Mouse (Mus musculus) midbrain, postnatal 0 days (tissue): Measurements from ENCODE around the gene Casc1. TPM values are rescaled to one million over a fixed set of nuclear protein-coding genes. Genes with fewer than 3 reads are reported as not detected.

Experiments
- ATAC-seq: fragments of 200-750 bp; cut with Nextera tagmentation; 2 replicates; pipeline ENCODE4 v1.8.0; 2017; ENCODE audit warnings: moderate number of reproducible peaks, mild to moderate bottlenecking, moderate TSS enrichment, moderate library complexity; ENCODE audit not compliant: low FRiP score
- DNase-seq: peaks from one replicate; pipeline ENCODE4 v3.0.0-alpha.2; 2015; ENCODE audit warnings: low spot score
- H3K27ac ChIP-seq: fragments of 300-500 bp; sonication (generic); 2 replicates; pipeline ENCODE4 v1.5.1; 2014; ENCODE audit warnings: low read depth, mild to moderate bottlenecking, low read length, mixed read lengths
- H3K27me3 ChIP-seq: fragments of 300-500 bp; sonication (generic); 2 replicates; pipeline ENCODE4 v1.6.1; 2014; ENCODE audit warnings: low read length, control low read depth, mixed read lengths; ENCODE audit not compliant: insufficient read depth
- H3K36me3 ChIP-seq: fragments of 300-500 bp; sonication (generic); 2 replicates; pipeline ENCODE4 v1.6.1; 2014; ENCODE audit warnings: low read length, control low read depth, mixed read lengths; ENCODE audit not compliant: insufficient read depth
- H3K4me1 ChIP-seq: fragments of 300-500 bp; sonication (generic); 2 replicates; pipeline ENCODE4 v1.6.1; 2014; ENCODE audit warnings: mild to moderate bottlenecking, control low read depth, antibody characterized with exemption, low read length, mixed read lengths; ENCODE audit not compliant: insufficient read depth
- H3K4me2 ChIP-seq: fragments of 300-500 bp; sonication (generic); 2 replicates; pipeline ENCODE4 v1.6.1; 2014; ENCODE audit warnings: low read depth, mild to moderate bottlenecking, low read length, mixed read lengths; ENCODE audit not compliant: poor library complexity, severe bottlenecking
- H3K4me3 ChIP-seq: fragments of 300-500 bp; sonication (generic); 2 replicates; pipeline ENCODE4 v1.5.1; 2014; ENCODE audit warnings: low read depth, mild to moderate bottlenecking, low read length, moderate library complexity
- H3K9ac ChIP-seq: fragments of 300-500 bp; sonication (generic); replicated peaks from 2 replicates; pipeline ENCODE4 v1.6.1; 2014; ENCODE audit warnings: mild to moderate bottlenecking, low read length, moderate library complexity, mixed read lengths; ENCODE audit not compliant: poor library complexity, severe bottlenecking
- H3K9me3 ChIP-seq: fragments of 300-500 bp; sonication (generic); 2 replicates; pipeline ENCODE4 v1.6.1; 2016; ENCODE audit warnings: low read length, control low read depth
- CTCF ChIP-seq: IDR thresholded peaks from 2 replicates; pipeline ENCODE4 v1.5.1; 2016; ENCODE audit warnings: antibody characterized with exemption, mild to moderate bottlenecking
- WGBS: fragments of 180-500 bp; shearing (Covaris S2); extraction: QIAGEN DNeasy Blood & Tissue Kit; methylation state at CpG from one replicate; pipeline ENCODE4 v1.1.7; 2014; 5-methylcytosine and 5-hydroxymethylcytosine counted together
- polyA plus RNA-seq: library from polyadenylated mRNA; unstranded; fragments of >200 nt; fragmentation: Nextera tagmentation; extraction: Ambion mirVana; gene quantifications from 2 replicates; pipeline ENCODE4 v1.2.1, GENCODE M21; 2015
- total RNA-seq: library from RNA; depleted of rRNA; stranded (reverse); fragments of >200 nt; gene quantifications from 2 replicates; pipeline ENCODE4 v1.2.3, GENCODE M21; 2014

The Casc1 gene
- total and polyA plus RNA-seq, 2 experiments from 2014 or later: 0.58 to 2.2 TPM

DNA sequence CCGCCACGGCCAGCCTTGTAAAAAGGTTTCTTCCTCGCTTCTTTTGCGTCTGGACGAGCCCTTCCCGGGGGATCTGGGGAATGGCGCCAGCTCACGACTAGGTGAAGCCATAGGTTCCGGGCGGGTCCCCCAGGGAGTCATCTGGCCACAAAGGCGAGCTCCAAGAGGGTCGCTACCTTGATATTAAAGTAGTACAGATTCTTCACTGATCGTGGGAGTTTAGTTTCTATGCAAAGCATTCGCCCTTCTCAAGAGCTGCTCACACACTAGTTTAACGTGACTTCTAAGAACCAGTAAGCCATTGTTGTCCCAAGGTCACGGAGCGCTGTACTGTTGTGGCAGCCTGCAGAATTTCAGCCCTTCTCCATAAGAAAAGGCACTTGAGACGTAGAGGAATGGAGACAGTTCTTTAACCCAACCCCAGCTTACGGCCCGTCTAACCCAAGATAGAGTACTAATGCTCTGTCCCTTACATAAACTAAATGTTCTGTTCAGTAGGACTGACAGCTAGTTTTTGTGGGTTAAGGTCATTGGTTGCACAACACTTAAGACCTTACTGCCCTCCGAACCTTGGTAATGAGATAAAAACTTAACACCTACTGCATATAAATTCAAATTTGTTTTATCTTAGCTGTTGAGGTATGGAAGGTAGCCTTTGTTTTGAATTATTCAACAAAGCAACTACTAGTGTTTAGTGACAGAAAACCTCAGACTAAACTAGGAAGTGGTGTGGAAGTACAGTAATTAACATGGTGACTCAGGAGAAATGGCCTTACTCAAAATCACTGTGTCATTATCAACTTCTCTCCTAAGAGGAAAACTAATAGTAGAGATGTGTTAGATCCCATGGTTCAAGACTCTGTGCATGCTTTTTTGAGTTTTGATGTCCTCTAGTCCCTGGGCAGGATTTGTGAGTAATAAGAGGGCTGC, 836 bp upstream of the Casc1 start:
- H3K4me2 ChIP-seq: peak overlapping the region; percentile 61
- no peaks in the 10 kb centered on the region for H3K36me3 ChIP-seq
- TF ChIP-seq CTCF: peak; percentile 36
- H3K4me3 ChIP-seq: peak overlapping the region; percentile 68
- DNase-seq (peak; percentile 70), ATAC-seq (peak; percentile 50)
- 2% methylated on average over 21 of the region's 21 CpGs for WGBS
- H3K4me1 ChIP-seq: no peaks in the 10 kb centered on the region
- H3K9ac ChIP-seq: peak overlapping the region; percentile 93
- no peaks in the 10 kb centered on the region for H3K9me3 ChIP-seq
- H3K27ac ChIP-seq: peak overlapping the region; percentile 98
- H3K27me3 ChIP-seq: no peaks in the 10 kb centered on the region

DNA sequence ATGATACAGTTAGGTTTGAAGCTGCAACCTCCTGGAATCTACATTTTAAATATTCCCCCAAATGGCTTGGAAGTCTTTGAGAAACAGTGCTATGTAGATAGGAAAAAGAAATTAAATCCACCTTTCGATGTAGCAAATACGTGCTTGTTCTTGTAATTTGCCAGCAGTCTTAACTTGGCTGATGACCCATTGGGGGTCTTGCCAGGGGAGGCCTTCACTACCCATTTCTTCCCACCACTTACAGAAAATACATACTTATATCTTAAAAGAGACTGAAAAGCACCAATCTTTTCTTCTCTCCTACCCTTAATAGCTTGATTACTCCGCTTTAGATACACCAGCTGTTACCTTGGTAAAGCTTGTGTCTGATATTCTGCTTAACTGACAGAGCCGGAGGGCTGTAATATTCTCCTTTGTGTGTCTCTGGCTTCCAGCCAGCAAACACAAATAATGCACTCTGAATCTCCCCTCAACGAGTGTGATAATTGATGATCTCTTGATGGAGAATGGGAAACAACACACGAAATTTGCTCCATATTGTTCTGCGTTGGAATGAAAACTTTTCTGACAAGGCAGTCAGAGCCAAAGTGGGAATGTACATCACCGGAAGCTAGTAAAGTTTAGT, 637 bp downstream of the Casc1 start:
- no peaks in the 10 kb centered on the region for H3K4me1 ChIP-seq
- H3K9me3 ChIP-seq: no peaks in the 10 kb centered on the region
- H3K27me3 ChIP-seq: no peaks in the 10 kb centered on the region
- ATAC-seq: no peak; the same call in 1 of the 2 replicates
- peak overlapping the region; percentile 69 for H3K4me2 ChIP-seq
- no peak for DNase-seq
- WGBS: 29% methylated on average over 8 of the region's 8 CpGs
- peak overlapping the region; percentile 68 for H3K4me3 ChIP-seq
- H3K36me3 ChIP-seq: no peaks in the 10 kb centered on the region
- H3K9ac ChIP-seq: no peak overlapping the region
- peak overlapping the region; percentile 32; the same call in 1 of the 2 replicates for H3K27ac ChIP-seq
- no peak for TF ChIP-seq CTCF

DNA sequence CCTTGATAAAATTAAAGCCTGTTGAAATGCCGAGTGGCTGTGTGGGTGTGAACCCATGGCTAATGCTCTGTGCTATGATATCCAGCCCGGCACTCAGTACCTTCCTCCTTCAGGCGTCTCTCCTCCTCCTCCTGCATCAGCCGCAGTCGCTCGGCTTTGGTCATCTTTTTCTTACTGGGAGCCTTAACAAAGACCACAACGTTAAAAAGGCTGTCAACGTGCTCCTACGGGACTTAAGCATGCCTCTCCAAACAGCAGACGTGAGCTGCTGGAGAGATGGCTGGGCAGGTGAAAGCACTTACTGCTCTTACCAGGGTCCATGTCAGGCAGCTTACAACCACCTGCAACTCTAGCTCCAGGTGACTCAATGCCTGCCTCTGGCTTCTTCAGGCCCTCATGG, 5.7 kb downstream of the Casc1 start:
- 76% methylated on average over 10 of the region's 10 CpGs for WGBS
- Histone ChIP-seq H3K27me3 (no peaks in the 10 kb centered on the region), H3K27ac (no peak overlapping the region), H3K9ac (no peak overlapping the region), H3K36me3 (no peaks in the 10 kb centered on the region), H3K4me2 (no peak overlapping the region), H3K9me3 (no peaks in the 10 kb centered on the region), H3K4me1 (no peaks in the 10 kb centered on the region), H3K4me3 (no peak overlapping the region)
- TF ChIP-seq CTCF: no peak
- ATAC-seq (no peak), DNase-seq (no peak)

DNA sequence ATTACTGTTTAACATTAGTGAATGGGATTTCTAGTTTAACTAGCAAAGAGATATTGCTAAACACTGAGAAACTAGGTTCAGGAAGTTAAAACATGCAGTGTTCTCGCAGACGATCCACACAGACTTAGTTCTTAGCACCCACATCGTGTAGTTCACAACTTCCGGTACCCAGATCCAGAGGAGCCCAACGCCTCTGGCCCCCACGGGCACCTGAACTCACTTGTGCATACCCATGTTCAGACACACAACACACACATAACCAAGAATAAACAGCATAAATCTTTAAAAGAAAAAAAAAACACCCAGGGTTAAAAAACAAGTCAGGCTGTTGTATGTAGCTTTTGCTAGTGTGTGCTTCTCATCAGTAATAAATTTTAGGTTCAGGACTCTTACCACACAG, 6.4 kb downstream of the Casc1 start:
- H3K9ac ChIP-seq: no peak overlapping the region
- 94% methylated on average over 6 of the region's 6 CpGs for WGBS
- no peaks in the 10 kb centered on the region for H3K4me1 ChIP-seq
- H3K4me2 ChIP-seq: no peak overlapping the region
- H3K27me3 ChIP-seq: no peaks in the 10 kb centered on the region
- H3K36me3 ChIP-seq: no peaks in the 10 kb centered on the region
- H3K4me3 ChIP-seq: no peak overlapping the region
- ATAC-seq (no peak), DNase-seq (no peak)
- TF ChIP-seq CTCF: no peak
- H3K27ac ChIP-seq: no peak overlapping the region
- no peaks in the 10 kb centered on the region for H3K9me3 ChIP-seq

DNA sequence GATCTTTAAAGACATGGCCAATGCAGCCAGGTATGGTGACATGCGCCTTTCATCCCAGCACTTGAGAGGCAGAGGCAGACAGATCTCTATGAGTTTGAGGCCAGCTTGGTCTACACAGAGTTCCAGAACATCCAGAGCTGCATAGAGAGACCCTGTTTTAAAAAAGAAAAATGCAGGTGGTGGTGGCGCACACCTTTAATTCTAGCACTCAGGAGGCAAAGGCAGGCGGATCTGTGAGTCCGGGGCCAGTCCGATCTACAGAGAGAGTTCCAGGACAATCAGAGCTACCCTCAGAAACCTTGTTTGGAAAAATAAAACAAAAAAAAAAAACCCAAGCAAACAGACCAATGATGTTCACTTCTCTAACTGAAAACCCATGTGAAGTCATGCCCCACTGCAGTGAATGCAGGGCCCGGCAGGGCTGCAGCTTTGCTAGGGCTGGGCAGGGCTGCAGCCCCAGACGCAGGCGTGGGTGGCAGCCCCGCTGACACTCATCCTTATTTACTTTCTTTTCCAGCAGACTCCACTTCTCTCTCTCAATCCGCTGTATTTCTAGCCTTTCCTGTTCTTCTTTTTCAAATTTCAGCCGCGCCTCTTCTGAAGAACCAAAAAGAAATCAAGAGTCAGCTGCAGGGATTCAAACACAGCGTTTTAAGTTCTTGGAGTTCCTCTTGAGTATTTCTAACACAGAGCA, 8.2 kb downstream of the Casc1 start:
- no peak for DNase-seq
- no peak for ATAC-seq
- Histone ChIP-seq H3K9ac (no peak overlapping the region), H3K9me3 (no peaks in the 10 kb centered on the region), H3K4me2 (no peak overlapping the region), H3K4me3 (no peak overlapping the region), H3K36me3 (no peaks in the 10 kb centered on the region), H3K4me1 (no peaks in the 10 kb centered on the region), H3K27ac (no peak overlapping the region), H3K27me3 (no peaks in the 10 kb centered on the region)
- TF ChIP-seq CTCF: no peak
- WGBS: 80% methylated on average over 13 of the region's 13 CpGs
